Mouse (Mus musculus): ENCODE data around the gene Rims1. TPM values are rescaled to one million over a fixed set of nuclear protein-coding genes. Genes with fewer than 3 reads are reported as not detected.

The Rims1 gene
- polyA plus RNA-seq, 1 experiment from 2014 or later, result 0.08 TPM

DNA sequence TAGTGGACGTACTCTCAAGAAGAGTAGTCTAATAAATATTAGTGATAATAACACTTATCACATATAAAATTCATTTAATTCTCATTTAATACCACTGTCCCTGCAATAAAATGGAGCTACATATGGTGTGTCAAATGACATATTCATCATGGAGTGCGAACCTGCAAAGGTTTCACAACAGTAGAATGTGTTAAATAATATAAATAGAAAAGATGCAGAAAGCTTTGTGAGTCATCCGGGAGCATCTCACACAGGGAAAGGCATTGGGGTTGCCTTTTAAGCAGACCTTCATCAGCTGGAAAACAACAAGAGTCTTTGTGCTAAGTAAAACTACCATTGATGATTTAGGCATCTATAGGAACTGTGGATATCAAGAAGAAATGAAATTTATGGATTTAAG, 220.2 kb downstream of the Rims1 start:
- Histone ChIP-seq H3K4me1 (replicated peaks) (no peaks in the 10 kb centered on the region), H3K36me3 (replicated peaks) (no peaks in the 10 kb centered on the region), H3K27ac (replicated peaks) (no peak overlapping the region), H3K27me3 (no peaks in the 10 kb centered on the region), H3K4me3 (replicated peaks) (no peak overlapping the region), H3K9me3 (replicated peaks) (no peaks in the 10 kb centered on the region), H3K9ac (no peak overlapping the region), H3K4me2 (no peak overlapping the region)
- ATAC-seq (ENCODE audit: insufficient read depth), result no peak
- 52% methylated on average over 3 of the region's 3 CpGs for WGBS (ENCODE audit: insufficient replicate concordance)

DNA sequence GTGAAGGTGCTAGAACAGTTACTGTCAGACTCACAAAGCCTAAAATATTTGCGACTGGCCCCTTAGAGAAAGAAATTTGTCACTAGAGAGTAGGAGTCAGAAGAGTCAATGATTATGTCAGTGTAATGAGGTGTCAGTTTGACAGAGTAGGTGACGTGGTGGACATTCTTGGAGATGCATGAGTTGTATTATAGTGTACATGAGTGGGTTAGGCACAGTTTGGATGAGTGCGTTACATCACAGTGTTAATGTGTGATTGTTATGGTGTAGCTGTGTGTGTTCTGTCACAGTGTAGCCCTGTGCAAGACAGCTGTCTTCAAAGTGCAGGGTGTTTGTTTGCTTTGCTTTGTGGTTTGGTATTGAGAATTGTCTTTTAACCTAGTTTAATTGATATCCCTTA, 226.3 kb downstream of the Rims1 start:
- H3K27ac ChIP-seq (replicated peaks), result no peak overlapping the region
- no peak for ATAC-seq (ENCODE audit: insufficient read depth)

DNA sequence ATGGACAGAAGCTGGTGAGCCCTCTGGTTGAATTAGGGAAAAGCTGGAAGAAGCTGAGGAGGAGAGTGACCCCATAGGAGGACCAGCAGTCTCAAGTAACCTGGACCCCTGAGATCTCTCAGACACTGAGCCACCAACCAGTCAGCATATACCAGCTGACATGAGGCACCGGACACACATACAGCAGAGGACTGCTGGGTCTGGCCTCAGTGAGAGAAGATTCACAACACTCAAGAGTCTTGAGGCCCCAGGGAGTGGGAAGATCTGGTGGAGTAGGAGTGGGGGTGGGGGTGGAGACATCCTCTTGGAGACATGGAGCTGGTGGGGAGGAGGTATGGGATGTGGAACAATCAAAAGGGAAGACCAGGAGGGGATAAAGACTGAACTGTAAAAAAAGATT, 233.1 kb downstream of the Rims1 start:
- Histone ChIP-seq H3K27ac (replicated peaks) (no peak overlapping the region), H3K9ac (no peak overlapping the region), H3K4me3 (replicated peaks) (no peak overlapping the region), H3K4me2 (no peak overlapping the region), H3K27me3 (no peaks in the 10 kb centered on the region), H3K4me1 (replicated peaks) (no peaks in the 10 kb centered on the region), H3K36me3 (replicated peaks) (no peaks in the 10 kb centered on the region), H3K9me3 (replicated peaks) (no peaks in the 10 kb centered on the region)
- no peak for ATAC-seq (ENCODE audit: insufficient read depth)
- WGBS (ENCODE audit: insufficient replicate concordance), result 59% methylated on average over 1 of the region's 1 CpGs

More for the DNA sequence above, 226.3 kb downstream of the Rims1 start:
- no peak overlapping the region for H3K9ac ChIP-seq
- no peak overlapping the region for H3K4me3 ChIP-seq (replicated peaks)
- H3K36me3 ChIP-seq (replicated peaks), result no peaks in the 10 kb centered on the region
- no peaks in the 10 kb centered on the region for H3K4me1 ChIP-seq (replicated peaks)
- H3K4me2 ChIP-seq, result no peak overlapping the region
- H3K27me3 ChIP-seq, result no peaks in the 10 kb centered on the region
- 58% methylated on average over 3 of the region's 3 CpGs for WGBS (ENCODE audit: insufficient replicate concordance)
- no peaks in the 10 kb centered on the region for H3K9me3 ChIP-seq (replicated peaks)

DNA sequence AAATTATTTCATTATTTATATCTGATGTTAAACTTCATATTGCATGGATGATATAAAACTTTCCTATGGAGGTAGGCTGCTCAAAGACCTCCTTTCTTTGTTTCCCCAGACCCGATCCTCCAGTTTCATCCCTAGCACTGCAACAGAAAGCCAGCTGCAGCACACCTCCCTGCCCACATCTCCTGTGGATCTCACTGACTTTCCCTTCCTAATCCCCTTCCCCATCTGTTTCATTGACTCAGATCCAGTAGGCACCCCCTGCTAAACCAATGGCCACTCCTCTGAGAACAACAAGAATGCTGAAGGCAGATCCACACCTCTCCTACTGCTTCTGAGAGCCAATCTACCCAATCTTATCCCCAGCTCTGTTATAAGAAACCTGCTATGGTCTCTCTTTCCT, 259.5 kb downstream of the Rims1 start:
- no peaks in the 10 kb centered on the region for H3K4me1 ChIP-seq (replicated peaks)
- 77% methylated on average over 1 of the region's 1 CpGs for WGBS (ENCODE audit: insufficient replicate concordance)
- no peak for ATAC-seq (ENCODE audit: insufficient read depth)

DNA sequence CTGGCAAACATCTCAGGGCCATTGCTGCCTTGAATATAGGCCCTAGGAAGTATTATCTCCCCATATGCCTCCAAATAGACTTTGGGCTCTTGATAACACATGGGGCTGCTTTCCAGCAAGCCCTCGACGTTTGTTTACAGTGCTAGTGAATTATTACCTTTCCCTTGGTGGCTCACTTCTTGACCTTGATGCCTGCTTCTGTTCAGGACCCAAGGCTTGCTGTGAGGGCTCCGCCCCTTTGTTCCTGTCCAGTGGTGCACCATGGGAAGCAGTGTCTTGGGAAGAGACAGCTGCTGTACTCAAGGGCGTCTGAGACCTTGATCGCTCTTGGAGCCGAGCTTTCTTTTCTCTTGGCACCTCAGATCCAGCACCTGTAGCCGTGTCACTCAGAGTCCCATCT, 267.7 kb downstream of the Rims1 start:
- H3K27me3 ChIP-seq, result peaks cover 23% of the 10 kb centered on the region
- no peaks in the 10 kb centered on the region for H3K36me3 ChIP-seq (replicated peaks)
- no peaks in the 10 kb centered on the region for H3K9me3 ChIP-seq (replicated peaks)
- no peaks in the 10 kb centered on the region for H3K4me1 ChIP-seq (replicated peaks)
- no peak overlapping the region for H3K27ac ChIP-seq (replicated peaks)
- 59% methylated on average over 7 of the region's 7 CpGs for WGBS (ENCODE audit: insufficient replicate concordance)
- no peak overlapping the region for H3K9ac ChIP-seq
- no peak overlapping the region for H3K4me2 ChIP-seq
- no peak overlapping the region for H3K4me3 ChIP-seq (replicated peaks)
- no peak for ATAC-seq (ENCODE audit: insufficient read depth)

More for the DNA sequence above, 259.5 kb downstream of the Rims1 start:
- Histone ChIP-seq H3K27ac (replicated peaks) (no peak overlapping the region), H3K9ac (no peak overlapping the region), H3K9me3 (replicated peaks) (no peaks in the 10 kb centered on the region), H3K36me3 (replicated peaks) (no peaks in the 10 kb centered on the region), H3K4me2 (no peak overlapping the region), H3K27me3 (no peaks in the 10 kb centered on the region), H3K4me3 (replicated peaks) (no peak overlapping the region)

DNA sequence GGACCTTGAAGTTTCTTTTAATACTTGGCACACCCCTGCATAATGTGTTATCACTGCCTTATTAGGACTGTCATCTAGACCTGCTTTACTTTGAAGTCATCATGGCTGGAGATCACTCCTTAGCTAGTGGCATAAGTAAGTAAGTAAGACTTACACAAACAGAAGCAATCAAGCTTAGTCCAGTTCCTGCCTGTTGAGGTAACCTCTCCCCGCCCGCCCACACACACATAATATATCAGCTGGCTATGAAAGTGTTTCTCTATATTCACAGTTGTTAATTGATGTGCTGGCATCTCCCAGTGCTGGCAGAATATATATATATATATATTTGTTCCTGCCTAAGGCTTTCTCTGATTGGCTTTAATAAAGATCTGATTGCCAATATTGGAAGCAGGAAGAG, 269.0 kb downstream of the Rims1 start:
- no peaks in the 10 kb centered on the region for H3K36me3 ChIP-seq (replicated peaks)
- no peak overlapping the region for H3K9ac ChIP-seq
- no peak overlapping the region for H3K27ac ChIP-seq (replicated peaks)
- H3K4me3 ChIP-seq (replicated peaks), result no peak overlapping the region
- H3K9me3 ChIP-seq (replicated peaks), result no peaks in the 10 kb centered on the region
- H3K4me1 ChIP-seq (replicated peaks), result no peaks in the 10 kb centered on the region
- ATAC-seq (ENCODE audit: insufficient read depth), result no peak
- H3K4me2 ChIP-seq, result no peak overlapping the region
- H3K27me3 ChIP-seq, result peaks cover 33% of the 10 kb centered on the region
- WGBS (ENCODE audit: insufficient replicate concordance), result 81% methylated on average over 2 of the region's 2 CpGs

DNA sequence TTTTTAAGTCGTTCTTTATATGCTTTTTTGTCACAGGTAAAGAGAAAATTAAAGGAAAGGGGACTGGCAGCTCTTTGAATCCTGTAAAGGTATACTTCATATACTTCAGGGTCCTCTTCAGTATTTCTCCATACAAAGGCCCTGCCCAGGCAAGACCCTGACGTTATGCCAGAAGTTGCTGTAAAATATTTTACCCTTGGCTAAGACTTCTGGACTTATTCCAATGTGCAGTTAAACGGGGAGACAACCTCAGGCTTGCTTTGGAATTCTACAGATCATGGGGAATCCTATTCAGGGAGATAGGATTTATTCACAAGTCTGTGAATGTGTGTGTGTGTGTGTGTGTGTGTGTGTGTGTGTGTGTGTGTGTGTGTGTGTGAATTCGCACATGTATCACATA, 270.7 kb downstream of the Rims1 start:
- no peak overlapping the region for H3K4me3 ChIP-seq (replicated peaks)
- H3K27me3 ChIP-seq, result peaks cover 36% of the 10 kb centered on the region
- ATAC-seq (ENCODE audit: insufficient read depth), result no peak
- no peaks in the 10 kb centered on the region for H3K36me3 ChIP-seq (replicated peaks)
- no peak overlapping the region for H3K4me2 ChIP-seq
- no peak overlapping the region for H3K27ac ChIP-seq (replicated peaks)
- no peaks in the 10 kb centered on the region for H3K9me3 ChIP-seq (replicated peaks)
- no peak overlapping the region for H3K9ac ChIP-seq
- WGBS (ENCODE audit: insufficient replicate concordance), result 27% methylated on average over 4 of the region's 4 CpGs
- no peaks in the 10 kb centered on the region for H3K4me1 ChIP-seq (replicated peaks)

DNA sequence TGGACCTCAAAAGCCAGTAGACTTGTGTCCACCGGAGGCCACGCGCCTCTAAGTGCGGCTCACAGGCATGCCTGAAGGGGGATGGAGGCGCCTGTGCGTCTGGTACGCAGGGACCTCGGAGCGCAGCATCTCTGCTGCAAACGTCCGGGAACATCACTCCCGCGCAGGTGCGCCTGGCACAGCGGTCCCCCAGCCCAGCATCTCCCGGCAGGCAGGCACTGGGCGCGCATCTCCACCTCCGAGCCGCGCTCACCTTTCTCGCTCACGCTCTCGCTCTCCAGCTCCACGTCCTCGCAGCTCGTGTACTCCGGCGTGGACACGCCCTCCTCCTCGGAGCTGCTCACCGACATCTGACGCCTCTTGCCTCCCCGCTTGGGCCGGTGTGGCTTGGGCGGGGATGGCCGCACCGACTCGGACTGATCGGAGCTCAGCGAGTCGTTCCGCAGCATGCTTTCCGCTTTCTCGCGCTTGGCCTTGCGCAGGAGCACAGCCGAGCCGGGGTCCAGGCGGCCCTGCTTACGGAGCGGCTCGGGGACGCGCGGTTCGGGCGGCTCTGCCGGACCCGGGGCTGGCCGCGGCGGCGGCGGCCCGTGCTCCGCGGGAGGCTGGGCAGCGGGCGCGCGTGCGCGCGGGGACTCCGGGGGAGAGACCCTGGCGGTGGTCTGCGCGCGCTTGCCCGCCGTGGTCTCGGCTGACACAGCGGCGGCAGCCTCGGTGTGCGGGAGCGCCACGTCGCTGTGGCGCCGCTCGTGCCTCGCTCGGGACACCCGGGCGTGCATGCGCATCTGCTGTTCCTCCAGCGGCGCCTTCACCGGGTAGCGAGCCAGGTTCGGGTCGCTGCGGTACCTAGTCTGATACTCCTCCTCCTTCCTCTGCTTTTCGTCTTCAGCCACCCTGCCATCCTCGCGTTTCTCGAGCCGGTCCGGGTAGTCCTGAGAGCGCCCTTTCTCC, 272.4 kb downstream of the Rims1 start:
- Histone ChIP-seq H3K9me3 (replicated peaks) (no peaks in the 10 kb centered on the region), H3K27me3 (peaks cover 36% of the 10 kb centered on the region), H3K9ac (no peak overlapping the region), H3K36me3 (replicated peaks) (no peaks in the 10 kb centered on the region), H3K4me2 (peak overlapping the region; percentile 61), H3K27ac (replicated peaks) (no peak overlapping the region), H3K4me1 (replicated peaks) (no peaks in the 10 kb centered on the region), H3K4me3 (replicated peaks) (peak overlapping the region; percentile 43)
- ATAC-seq (ENCODE audit: insufficient read depth), result no peak
- 1% methylated on average over 111 of the region's 112 CpGs for WGBS (ENCODE audit: insufficient replicate concordance)

DNA sequence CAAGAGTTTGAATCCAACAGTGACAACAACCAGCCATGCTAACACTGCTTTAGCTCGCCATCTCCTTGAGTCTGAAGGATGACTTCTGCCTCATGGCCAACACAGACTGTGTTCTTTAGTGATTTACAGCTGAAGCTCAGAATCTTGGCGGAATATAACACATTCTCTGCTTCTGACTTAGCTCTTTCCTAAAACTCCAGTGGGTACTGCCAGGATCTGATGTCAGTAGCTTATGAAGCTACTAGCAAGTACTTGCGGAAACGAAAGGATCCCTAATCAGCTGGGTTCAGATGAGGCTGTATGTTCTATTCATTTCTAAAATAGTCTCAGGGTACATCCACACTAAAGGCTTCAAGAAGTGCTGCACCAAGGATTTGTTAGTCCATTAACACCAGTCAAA, 290.7 kb downstream of the Rims1 start:
- no peak for ATAC-seq (ENCODE audit: insufficient read depth)
- no peaks in the 10 kb centered on the region for H3K36me3 ChIP-seq (replicated peaks)
- WGBS (ENCODE audit: insufficient replicate concordance), result 66% methylated on average over 4 of the region's 4 CpGs
- no peaks in the 10 kb centered on the region for H3K4me1 ChIP-seq (replicated peaks)
- no peaks in the 10 kb centered on the region for H3K27me3 ChIP-seq
- H3K4me3 ChIP-seq (replicated peaks), result no peak overlapping the region
- no peaks in the 10 kb centered on the region for H3K9me3 ChIP-seq (replicated peaks)
- no peak overlapping the region for H3K27ac ChIP-seq (replicated peaks)
- H3K9ac ChIP-seq, result no peak overlapping the region
- H3K4me2 ChIP-seq, result no peak overlapping the region

DNA sequence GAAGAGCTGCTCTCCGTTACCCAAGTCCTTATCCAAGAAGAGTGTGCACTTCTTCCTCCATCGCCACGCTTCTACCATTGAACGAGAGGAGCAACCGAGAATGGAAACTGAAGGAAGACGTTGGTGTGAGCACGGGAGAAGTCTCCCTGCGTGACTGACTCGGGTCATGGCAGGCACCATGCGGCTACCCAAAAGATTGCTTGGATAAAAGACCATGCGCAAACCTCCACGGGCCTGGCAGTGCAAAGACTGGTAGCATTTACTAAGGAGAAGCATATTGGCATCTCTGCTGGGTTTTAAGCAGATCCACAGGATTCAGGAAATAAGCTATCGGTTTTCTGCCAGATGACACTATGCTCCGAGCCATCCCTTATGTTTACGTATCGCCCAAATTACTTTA, 293.4 kb downstream of the Rims1 start:
- no peaks in the 10 kb centered on the region for H3K4me1 ChIP-seq (replicated peaks)
- H3K9me3 ChIP-seq (replicated peaks), result no peaks in the 10 kb centered on the region
- 77% methylated on average over 16 of the region's 16 CpGs for WGBS (ENCODE audit: insufficient replicate concordance)
- H3K4me2 ChIP-seq, result no peak overlapping the region
- no peaks in the 10 kb centered on the region for H3K36me3 ChIP-seq (replicated peaks)
- no peak overlapping the region for H3K27ac ChIP-seq (replicated peaks)
- no peak for ATAC-seq (ENCODE audit: insufficient read depth)
- no peak overlapping the region for H3K9ac ChIP-seq
- no peaks in the 10 kb centered on the region for H3K27me3 ChIP-seq
- no peak overlapping the region for H3K4me3 ChIP-seq (replicated peaks)

DNA sequence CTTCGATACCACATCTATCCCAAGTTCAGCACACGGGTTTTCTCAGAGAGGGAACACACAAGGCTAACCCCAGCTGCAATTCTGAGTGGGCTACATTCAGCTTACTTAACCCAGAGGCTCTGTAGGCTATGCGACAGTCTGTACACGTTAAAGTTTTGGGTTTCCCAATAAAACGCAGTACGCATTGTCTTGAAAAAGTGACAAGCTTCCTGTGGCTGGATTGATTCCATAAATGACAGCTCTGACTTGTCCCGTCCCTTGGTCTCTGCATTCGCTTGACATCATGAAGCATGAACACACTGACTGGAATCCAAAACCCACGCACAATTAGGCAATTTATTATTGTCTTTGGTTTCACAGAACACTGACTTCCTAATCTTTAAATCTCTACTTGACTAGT, 294.2 kb downstream of the Rims1 start:
- H3K9ac ChIP-seq, result no peak overlapping the region
- ATAC-seq (ENCODE audit: insufficient read depth), result no peak
- H3K4me1 ChIP-seq (replicated peaks), result no peaks in the 10 kb centered on the region
- no peak overlapping the region for H3K27ac ChIP-seq (replicated peaks)
- H3K36me3 ChIP-seq (replicated peaks), result no peaks in the 10 kb centered on the region
- no peak overlapping the region for H3K4me2 ChIP-seq
- no peaks in the 10 kb centered on the region for H3K9me3 ChIP-seq (replicated peaks)
- H3K4me3 ChIP-seq (replicated peaks), result no peak overlapping the region
- 57% methylated on average over 9 of the region's 9 CpGs for WGBS (ENCODE audit: insufficient replicate concordance)
- H3K27me3 ChIP-seq, result no peaks in the 10 kb centered on the region
